Mouse (Mus musculus) testis, postnatal 10 days (tissue): Measurements from ENCODE around the gene Tet3.

Experiments used
- DNase-seq: peaks from one replicate; pipeline ENCODE4 v3.0.0; 2021; ENCODE audit warnings: low spot score

Tet3 gene

DNA sequence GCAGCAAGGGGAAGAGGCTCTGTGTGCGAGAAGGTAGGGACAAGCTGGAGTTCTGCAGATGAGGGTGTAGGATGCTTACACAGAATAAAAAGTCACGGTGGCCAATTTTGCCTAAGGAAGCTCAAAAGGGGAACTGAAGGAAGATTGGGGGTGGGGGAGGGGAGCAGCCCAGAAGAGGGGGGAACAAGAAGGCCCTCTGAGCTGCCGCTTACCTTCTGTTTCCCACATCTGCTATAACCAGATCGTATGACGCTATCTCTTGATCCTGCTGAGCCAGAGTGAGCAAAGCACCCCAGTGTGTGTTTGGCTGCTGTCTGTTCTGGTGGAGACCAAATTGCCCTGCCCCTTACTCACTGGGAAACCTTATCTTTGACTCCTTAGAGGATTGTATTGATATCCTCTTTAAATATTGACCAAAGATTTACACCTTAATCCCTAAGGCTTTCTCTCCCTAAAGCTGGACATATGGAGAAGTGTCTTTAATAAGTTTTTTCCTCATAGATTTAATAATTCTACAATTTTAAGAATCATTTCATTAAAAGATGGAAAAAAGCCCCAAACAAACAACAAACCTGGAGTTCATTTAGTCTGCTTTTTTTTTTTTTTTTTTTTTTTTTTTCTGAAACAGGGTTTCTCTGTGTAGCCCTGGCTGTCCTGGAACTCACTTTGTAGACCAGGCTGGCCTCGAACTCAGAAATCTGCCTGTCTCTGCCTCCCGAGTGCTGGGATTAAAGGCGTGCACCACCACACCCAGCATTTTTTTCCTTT lies 135.0 kb downstream of the Tet3 start:
- DNase-seq: no peak

DNA sequence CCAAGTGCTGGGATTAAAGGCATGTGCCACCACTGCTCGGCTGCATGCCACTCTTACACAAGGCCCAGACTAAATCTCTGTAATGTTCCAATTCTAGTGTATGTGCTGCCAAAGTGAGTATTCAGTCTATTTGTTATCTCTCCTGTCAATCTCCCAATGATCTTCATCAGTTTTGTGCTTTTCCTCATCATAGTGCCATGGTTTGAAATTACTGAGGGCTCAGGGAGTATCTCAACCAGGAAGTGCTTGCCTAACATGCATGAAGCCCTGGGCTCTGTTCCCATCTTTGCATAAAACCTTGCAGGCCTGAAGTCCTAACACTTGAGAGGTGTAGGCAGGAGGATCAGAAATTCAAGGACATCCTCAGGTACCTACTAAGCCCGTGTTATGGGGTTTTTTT lies 136.1 kb downstream of the Tet3 start:
- no peak for DNase-seq

DNA sequence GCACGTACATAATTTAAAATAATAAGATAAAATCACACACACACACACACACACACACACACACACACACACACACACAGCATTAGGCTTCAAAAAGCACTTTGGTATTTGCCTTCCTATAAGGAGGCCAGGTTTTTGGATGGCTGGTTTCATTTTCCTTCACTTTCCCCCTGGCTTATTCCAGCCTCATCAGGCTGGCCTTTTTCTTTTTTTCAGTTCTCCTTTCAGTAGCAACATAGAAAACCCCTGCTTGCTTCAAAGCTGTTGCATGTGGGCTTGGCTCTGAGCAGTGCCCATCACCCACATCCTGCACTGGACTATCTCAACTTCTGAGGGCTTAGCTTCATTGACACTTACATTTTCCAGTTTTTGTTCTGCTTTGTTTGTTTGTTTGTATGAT lies 137.0 kb downstream of the Tet3 start:
- DNase-seq: no peak

DNA sequence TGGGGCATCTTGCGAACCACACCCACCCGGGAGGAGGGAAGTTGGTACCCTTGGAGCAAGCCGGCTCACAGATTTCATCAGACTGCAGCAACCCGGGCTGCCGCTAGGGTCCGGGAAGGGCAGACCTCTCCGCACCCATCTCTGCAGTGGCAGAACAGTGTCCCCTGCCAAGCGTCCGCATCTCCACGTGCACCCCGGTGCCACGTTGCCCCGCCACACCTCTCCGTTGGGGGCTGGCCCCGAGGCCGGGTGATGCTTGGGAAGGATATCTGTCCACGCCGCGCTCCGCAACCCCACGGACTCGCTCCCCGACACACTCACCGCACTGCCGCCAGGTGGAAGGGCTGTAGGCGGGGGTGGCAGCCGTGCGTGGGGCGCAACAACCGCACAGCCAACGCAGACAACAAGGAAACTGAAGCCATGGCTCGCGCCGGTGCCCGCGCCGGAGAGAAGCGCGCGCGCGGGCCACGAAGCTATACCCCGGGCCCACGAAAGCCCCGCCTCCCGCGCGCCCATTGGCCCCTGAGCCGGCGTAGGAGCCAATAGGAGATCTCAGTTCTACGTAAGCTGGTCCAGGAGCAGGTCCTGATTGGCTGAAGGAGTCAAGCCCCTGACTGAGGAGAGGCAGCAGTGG lies 141.7 kb downstream of the Tet3 start:
- DNase-seq: peak; percentile 95

DNA sequence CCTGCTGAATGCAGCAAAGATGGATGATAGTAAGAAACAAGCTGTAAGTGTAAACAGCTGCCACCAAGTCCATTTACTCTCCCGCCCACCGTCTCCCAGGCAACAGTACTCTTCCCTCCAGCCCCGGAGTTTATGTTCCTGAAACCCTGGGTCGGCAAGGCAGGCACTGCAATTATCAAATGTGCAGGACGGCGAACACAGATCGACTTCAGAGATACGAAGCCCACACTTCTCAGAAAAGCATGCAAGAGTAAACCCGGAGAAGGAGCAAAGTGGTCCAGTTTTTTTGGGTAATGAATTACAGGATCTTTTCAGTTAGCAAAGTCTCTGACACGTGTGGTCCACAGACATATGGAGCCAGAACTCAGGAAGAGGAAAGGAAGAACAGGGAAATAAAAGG lies 142.9 kb downstream of the Tet3 start:
- no peak for DNase-seq

DNA sequence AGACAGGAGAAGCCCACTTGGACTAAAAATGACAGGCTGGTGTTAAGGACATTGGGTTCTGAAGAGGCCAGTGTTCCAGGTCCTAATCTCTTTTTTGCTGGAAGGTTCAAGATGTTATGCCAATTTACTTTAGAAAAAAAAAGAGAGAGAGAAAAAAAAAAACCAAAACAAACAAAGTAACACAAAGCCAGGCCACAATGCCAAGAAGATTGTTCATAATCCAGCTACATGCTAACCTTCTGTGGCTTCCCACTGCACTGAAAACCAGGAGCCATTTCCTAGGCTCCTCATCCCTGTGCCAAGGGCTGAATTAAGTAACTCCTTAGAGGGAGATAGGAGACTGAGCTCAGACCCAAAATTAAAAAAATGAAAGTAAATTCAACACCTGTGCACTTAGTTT lies 143.6 kb downstream of the Tet3 start:
- DNase-seq: no peak

DNA sequence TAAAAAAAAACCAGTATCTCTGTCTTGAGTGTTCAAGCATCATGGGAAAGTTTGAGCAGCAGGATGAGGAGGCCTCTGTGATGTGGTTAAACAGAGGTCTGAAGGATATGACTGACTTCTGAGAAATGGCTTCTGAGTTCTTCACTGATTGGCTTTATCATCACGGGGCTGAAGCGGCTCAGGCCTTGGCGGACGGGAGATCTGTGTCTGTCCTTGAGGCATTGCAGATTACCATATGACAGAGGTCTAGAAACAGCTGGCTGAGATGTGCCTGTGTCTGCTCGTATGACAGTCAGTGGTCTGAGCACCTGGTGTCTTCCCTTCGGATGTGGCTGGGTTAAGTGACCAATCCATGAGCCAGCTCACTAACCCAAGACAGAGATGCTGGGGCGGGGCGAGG lies 146.4 kb downstream of the Tet3 start:
- DNase-seq: no peak
